Mouse (Mus musculus) gastrocnemius, adult 2 months (tissue): ENCODE results near the gene Hba-x. TPM values are rescaled to one million over a fixed set of nuclear protein-coding genes. Genes with fewer than 3 reads are reported as not detected.

Source experiments
- DNase-seq: peaks from one replicate; pipeline ENCODE4 v3.0.0; 2022
- H3K27ac ChIP-seq: fragments of 200-600 bp; 2 replicates; pipeline ENCODE4 v1.8.1; 2022; ENCODE audit warnings: mild to moderate bottlenecking
- H3K4me3 ChIP-seq: fragments of 200-600 bp; 2 replicates; pipeline ENCODE4 v1.8.1; 2022; ENCODE audit warnings: mild to moderate bottlenecking, moderate library complexity
- CTCF ChIP-seq: fragments of 200-600 bp; IDR thresholded peaks from 2 replicates; pipeline ENCODE4 v1.8.1; 2022; ENCODE audit warnings: antibody characterized with exemption, mild to moderate bottlenecking, moderate library complexity
- intact Hi-C: fragments of 180-260 bp; cut with DNase I; formaldehyde crosslinking; loops from one replicate; pipeline ENCODE4 v1.15.1; 2025
- total RNA-seq, 2 experiments: library from RNA; stranded (reverse); gene quantifications; 2 replicates each; pipeline ENCODE4 v1.2.3; 2021

Gene Hba-x
- total RNA-seq, 2 experiments from 2014 or later, result not detected

DNA sequence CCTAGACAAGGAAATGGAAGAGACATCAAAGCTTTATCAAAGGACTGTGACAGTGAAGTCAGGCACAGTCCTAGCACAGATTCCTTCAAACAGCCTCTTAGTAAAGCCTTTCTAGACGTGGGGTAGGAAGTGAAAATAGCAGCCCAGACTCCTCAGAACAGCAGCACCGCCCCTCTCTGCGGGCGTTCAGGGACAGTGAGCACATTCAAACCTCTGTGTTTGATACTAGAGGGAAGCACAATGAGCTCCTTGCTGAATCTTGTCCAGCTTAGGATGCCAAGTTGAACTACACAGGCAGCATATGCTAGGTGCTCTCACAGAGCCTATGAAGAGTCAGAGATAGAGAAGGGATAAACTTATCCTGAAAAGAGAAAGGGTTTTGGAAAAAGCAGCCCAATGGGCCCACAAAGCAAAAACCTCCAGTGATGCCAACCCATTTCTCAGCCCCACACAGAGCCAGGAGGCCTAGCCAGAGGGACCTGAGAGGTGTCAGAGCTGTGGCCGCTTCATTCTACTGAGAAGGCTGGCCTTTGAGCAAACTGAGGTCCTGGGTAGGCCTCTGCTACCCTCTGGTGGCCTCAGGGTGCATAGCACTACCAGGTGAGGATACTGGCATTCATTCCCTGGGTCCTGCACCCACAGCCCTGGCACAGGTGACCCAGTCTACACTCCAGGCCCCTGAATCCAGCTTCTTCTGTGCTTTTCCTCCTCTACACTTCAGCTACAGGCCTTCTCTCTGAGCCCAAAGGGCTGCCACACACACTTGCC is 37.9 kb upstream of the Hba-x start:
- Histone ChIP-seq H3K27ac (no peak overlapping the region), H3K4me3 (no peak overlapping the region)
- intact Hi-C loops, result loop anchor here (1.0 kb wide), 2 partner anchors 21 to 56 kb away; no protein-coding TSS in a partner anchor
- DNase-seq, result peak; percentile 78
- TF ChIP-seq CTCF, result peak; percentile 100

DNA sequence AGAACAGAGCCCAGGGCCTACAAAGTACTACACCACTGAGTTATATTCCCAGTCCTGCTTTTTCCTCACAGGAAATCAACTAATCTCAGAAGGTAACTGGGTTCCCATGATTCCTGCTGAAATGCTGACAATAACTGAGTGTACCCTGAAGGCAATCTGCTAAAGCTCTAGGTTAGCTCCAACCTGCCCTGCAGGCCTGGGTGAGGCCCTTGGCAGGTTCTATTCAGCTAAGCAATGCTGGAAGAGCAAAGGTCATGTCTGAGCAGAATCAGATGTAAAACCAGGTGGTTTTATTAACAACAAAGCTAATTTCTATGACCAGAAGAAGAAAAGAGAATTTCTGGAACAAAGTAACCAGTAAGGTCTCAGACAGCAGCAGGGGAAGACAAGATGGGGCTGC is 34.8 kb upstream of the Hba-x start:
- no peak for TF ChIP-seq CTCF
- H3K4me3 ChIP-seq, result no peak overlapping the region
- DNase-seq, result no peak
- intact Hi-C loops, result loop anchor here (5.0 kb wide), 1 partner anchor 34 kb away; the partner anchor contains the start of gene Snrnp25
- no peak overlapping the region for H3K27ac ChIP-seq

DNA sequence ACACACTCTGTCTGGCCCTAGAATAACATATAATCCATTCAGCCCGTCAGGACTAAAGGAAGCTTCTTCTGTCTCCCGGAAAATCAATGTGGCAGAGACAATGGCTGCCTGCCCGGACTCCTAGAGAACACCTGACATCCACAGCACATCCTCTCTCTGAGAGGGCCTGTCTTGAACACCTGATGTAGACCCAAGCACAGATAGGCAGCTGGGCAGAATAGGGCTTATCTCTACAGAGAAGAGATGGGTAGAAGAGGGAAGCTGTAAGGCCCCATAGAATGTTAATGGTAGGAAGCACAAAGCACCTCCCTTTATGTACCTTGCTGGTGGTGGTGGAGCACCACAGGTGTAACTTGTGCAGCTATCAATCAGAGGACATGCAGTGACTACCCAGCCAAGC is 34.0 kb upstream of the Hba-x start:
- H3K4me3 ChIP-seq, result no peak overlapping the region
- DNase-seq, result no peak
- intact Hi-C loops, result loop anchor here (5.0 kb wide), 1 partner anchor 35 kb away; the partner anchor contains the start of gene Snrnp25
- TF ChIP-seq CTCF, result no peak
- no peak overlapping the region for H3K27ac ChIP-seq

DNA sequence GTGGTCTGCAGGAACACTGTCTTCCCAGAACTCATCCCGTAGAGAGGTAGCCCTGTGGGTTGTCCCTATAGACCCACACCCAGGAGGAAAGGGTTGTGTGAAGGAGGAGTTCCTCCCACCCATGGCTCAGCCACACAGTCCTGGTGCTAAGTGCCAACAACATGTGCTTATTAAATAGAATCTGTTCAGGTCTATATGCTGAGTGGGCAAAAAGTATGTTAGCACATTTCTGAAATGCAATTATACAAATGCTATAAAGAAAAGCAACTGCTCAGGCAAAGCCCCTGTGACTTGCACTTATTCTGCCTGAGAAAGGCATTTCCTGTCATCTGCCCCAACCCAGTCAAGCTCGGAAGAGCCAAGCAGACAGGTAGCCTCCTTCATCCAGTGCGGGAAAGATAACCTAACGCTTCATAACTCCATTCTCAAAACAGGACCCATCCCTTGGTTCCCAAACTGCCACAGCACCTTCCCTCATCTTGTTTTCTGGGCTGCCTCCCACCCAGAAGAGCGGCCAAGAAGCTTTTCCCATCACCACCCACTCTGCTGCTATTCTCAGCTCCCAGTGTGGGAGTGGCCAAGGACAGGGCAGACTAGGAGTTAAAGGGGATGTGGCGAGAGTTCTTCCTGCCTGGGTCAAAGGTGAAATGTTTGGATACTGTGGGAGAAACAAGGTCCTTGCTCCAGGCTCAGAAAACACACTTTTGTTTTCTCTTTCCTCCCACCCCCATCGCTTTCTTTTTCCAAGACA is 32.8 kb upstream of the Hba-x start:
- Histone ChIP-seq H3K27ac (peak overlapping the region; percentile 71), H3K4me3 (no peak overlapping the region)
- no peak for TF ChIP-seq CTCF
- intact Hi-C loops, result loop anchor here (5.0 kb wide), 1 partner anchor 36 kb away; the partner anchor contains the start of gene Snrnp25
- no peak for DNase-seq

DNA sequence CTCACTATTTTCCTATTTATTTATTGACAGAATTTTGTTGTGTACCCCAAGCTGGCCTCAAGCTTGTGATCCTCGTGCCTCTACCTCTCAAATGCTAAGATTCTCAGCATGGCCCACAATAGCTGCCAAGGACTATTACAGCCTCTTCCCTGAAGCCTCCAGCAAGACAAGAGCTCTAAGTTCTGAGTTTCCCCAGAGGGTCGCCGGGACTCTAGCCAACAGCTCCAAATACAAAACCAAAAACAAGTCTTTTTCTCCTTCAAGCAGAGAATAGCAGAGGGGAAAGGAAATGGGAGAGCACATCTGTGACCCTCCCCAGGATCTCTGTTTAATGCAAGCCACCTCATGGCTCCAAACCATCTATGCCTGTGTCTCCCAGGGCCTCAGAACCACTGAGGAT is 32.1 kb upstream of the Hba-x start:
- intact Hi-C loops, result loop anchor here (5.0 kb wide), 1 partner anchor 37 kb away; the partner anchor contains the start of gene Snrnp25
- H3K27ac ChIP-seq, result peak overlapping the region; percentile 71
- no peak for TF ChIP-seq CTCF
- no peak overlapping the region for H3K4me3 ChIP-seq
- peak; percentile 74 for DNase-seq

DNA sequence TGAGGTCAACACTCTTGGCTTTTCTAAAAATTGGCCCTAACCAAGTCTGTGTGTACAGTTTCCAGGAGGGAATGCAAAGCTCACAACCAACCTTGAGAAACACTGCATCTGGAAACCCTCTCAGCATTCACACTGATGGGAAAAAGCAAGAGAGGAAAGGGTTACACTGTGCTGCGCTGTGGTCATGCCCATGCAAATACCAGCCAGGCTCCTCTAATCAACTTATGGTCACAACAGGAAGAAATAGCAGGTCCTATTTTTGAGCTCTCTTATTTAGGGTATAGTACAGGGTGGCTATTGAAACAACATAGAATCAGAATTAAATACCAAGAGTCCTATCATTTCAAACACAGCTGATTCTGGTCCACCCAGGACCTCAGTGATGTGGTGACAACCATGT is 31.6 kb upstream of the Hba-x start:
- intact Hi-C loops, result loop anchor here (5.0 kb wide), 1 partner anchor 37 kb away; the partner anchor contains the start of gene Snrnp25
- TF ChIP-seq CTCF, result no peak
- H3K27ac ChIP-seq, result peak overlapping the region; percentile 71
- DNase-seq, result no peak
- H3K4me3 ChIP-seq, result no peak overlapping the region

DNA sequence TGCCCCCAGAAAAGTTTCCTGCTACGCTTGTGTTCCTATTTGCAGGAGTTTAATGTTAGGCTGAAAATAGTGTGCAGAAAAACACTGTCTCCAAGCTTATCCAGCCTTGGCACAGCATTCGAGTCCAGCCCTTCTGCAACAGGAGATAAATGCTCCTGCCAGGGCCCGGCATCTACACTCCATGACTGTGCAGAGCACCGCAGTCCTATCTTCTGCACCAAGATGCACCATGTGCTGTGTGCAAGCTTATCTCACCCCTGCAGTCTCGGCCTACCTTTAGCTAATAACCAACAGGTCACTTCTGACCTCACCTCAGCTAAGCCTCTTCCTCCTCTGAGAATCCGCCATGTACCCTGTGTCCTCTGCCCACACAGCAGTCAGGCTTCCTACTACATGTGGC is 30.6 kb upstream of the Hba-x start:
- no peak overlapping the region for H3K4me3 ChIP-seq
- intact Hi-C loops, result no loop called here
- H3K27ac ChIP-seq, result peak overlapping the region; percentile 28

DNA sequence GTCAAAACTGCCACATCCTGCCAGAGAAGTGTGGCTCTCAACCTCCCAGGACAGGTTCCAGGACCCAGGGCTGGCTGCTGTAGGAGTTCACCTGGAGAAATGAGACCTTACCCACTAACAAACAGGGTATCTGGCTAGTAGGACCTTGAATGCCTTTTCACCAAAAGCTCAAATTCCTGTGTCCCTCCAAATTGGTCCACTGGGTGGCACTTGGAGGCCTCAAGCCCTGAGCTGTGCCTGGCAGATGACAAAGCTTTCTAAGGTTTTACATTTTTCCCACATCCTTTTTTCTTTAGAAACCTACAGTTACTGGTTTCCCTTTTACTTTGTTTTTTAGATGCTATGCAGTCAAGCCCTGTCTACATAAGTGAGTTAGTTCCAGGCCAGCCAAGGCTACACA is 29.1 kb upstream of the Hba-x start:
- intact Hi-C loops, result no loop called here
- Histone ChIP-seq H3K4me3 (no peak overlapping the region), H3K27ac (no peak overlapping the region)
- DNase-seq, result no peak
- TF ChIP-seq CTCF, result peak; percentile 26; the same call in 1 of the 2 replicates

More for the DNA sequence above, 30.6 kb upstream of the Hba-x start:
- no peak for DNase-seq
- no peak for TF ChIP-seq CTCF

DNA sequence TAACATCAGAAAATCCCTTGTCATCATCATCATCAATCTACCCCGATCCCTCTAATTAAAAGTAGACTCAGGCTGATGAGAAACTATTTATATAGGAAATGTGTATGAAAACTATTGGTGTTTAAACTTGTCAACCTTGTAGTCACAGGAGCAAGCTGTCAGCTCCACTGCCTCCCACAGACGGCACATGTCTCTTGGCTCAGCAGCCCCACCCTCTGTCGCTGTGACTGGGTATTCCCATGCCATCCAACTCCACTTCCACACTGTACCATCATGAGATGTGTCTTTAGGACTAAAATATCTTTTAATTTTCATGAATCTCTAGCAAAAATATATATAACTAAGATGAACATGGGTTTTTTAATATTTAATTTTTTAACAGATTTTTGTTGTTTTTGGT is 27.9 kb upstream of the Hba-x start:
- H3K4me3 ChIP-seq, result no peak overlapping the region
- H3K27ac ChIP-seq, result no peak overlapping the region
- DNase-seq, result no peak
- TF ChIP-seq CTCF, result no peak
- intact Hi-C loops, result no loop called here

DNA sequence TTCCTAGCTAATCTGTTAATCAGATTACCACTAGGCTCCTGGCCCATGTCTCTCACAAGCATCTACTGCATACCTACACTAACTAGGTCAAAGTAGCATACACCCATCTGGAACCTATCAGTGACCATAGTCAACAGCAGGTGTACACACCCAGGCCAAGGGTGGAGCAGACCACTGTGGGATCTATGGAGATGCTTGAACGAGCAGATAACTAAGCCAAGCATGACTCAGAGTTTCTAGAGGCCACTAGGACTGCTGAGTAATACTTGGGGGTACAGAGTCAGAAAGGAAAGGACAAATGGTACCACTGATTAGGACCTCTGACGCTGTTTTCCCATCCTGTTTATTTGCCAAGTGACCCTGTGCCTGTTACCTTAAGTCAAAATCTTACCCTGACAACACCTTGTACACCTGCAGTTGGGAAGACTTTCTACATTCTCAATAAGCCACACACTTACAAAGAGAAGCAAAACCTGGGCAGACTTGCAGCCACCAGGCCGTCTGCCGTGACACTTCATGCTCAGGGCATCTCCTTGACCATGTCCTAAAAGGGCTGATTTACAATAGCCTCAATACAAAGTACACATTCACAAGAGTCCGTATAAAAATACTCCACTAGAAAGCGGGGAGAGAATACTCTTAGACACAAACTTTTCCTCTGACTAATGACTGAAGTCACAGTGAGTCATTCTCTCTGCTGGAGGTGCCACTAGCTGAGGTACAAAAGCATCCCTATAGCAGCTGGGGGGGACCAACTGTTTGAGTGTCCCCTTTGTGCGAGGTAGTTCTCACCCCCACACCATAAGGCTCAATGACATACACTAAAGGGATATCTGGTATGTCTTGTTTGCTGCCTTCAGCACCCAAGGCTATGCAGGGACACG is 25.1 kb upstream of the Hba-x start:
- intact Hi-C loops, result no loop called here
- TF ChIP-seq CTCF, result no peak
- DNase-seq, result no peak
- no peak overlapping the region for H3K4me3 ChIP-seq
- H3K27ac ChIP-seq, result no peak overlapping the region

DNA sequence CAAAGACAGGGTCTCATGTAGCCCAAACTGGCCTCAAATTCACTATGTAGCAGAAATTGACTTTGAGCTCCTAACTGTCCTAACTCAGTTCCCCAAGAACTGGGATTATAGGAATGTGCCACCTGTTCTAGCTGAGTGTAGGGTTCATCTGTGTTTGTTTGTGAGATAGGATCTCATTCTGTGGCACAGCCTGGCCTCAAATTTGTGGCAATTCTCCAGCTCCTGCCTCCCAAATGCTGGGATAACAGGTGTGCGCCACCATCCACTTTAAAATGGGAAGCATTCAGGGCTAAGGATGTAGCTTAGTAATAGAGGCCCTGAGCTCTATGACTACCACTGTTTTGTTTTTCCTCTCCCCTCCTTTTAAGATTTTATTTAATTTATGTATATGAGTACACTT is 23.1 kb upstream of the Hba-x start:
- DNase-seq, result no peak
- TF ChIP-seq CTCF, result no peak
- Histone ChIP-seq H3K27ac (no peak overlapping the region), H3K4me3 (no peak overlapping the region)
- intact Hi-C loops, result no loop called here

DNA sequence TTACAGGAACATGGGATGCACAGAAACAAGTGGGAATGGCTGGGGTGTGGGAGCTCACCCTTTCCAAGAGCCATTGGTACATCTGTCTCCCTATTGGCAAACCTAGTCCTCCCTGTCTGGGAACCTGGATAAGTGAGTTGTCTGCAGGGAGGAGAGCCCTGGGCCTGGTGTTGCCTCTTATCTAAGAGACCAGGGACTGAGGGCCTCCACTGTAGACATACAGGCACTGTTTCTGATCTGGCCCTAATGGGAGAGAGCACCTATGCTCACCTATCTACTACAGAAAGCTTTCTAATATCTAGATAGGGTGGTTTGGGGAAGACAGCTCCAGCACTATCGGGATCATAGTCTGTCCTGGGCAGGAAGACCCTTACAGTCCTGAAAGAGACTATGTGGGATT is 20.1 kb upstream of the Hba-x start:
- no peak for TF ChIP-seq CTCF
- Histone ChIP-seq H3K27ac (no peak overlapping the region), H3K4me3 (no peak overlapping the region)
- no peak for DNase-seq
- intact Hi-C loops, result no loop called here
